Mouse (Mus musculus): ENCODE data around the gene Kcnj10.

The Kcnj10 gene

DNA sequence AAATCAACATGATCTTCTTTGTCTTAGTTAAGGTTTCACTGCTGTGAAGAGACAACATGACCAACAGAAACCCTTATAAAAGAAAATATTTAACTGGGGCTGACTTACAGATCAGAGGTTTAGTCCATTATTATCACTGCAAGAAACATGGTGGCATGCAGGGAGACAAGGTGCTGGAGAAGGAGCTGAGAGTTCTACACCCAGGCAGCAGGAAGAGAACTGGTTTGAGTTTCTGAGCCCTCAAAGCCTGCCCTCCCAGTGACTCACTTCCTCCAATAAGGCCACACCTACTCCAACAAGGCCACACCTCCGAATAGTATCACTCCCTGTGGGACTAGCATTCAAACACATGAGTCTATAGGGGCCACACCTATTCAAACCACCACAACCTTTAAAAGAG is 49.8 kb downstream of the Kcnj10 start:
- DNase-seq: no peak

DNA sequence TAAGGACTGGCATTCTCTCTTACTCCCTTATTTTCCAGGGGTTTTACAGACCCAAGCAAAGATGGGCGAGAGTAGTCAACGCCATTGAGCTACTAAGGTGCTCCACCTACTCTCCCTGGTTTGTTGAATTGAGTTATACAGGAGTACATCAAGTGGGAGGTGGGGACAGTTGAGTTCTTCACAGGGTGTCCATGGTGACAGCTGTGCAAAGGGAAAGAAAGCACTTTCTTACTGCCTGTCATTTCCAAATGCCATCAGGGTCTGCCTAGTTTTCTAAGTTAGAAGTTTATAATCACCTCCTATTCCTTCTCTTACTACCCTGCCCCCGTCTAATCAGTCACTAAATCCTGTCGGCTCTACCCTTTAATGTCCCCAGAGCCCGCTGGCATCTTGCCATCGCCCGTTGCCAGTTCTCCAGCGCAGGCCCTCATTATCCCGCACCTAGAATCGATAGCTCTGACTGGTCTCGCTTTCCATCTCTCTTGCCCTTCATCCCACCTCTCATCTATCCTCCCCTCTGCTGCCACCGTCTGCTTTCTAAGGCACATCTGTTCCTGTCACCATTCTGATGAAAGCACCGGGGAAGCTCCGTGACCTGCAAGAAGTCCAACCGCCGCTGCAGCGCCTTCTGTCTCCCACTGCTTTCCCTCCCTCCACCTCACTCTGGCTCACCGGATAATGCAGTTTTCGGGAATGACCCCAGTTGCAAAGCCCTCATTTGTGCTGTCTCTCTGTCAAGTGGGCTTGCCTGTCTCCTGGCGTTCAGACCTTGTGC is 51.0 kb downstream of the Kcnj10 start:
- no peak for DNase-seq

DNA sequence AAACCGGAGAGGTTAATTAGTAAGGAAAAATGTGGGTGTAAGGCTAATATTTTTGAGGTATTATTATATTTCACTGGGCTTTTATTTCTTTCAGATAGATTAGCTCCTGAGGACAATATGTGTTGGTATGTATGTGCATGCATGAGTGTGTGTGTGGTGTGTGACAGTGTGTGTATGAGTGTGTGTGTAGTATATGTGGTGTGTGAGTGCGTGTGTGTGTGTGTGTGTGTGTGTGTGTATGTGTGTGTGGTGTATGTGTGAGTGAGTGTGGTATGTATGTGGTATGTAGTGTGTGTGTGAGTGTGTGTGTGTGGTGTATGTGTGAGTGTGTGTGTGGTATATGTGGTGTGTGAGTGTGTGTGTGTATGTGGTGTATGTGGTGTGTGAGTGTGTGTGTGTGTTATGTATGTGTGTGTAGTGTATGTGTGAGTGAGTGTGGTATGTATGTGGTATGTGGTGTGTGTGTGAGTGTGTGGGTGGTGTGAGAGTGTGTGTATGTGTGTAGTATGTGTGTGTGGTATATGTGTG is 51.7 kb downstream of the Kcnj10 start:
- DNase-seq: no peak

DNA sequence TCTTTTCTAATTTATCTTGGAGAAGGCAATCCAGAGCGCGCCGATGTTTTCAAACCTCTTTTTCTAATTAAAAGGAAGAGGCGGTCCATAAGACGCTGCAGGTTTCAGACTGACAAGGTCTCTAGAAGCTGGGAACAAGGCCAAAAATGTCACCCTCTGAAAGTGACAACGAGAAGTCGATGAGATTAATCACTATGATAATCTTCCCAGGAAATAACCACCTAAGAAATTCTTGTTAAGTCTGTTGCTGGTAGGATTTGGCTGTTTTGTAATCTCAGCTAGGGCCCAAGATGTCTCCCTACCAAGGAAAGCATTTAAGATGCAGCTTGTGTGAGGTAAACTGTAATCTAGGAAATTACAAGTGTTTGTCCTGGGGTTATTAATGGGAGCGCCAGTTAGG is 52.7 kb downstream of the Kcnj10 start:
- DNase-seq: no peak

DNA sequence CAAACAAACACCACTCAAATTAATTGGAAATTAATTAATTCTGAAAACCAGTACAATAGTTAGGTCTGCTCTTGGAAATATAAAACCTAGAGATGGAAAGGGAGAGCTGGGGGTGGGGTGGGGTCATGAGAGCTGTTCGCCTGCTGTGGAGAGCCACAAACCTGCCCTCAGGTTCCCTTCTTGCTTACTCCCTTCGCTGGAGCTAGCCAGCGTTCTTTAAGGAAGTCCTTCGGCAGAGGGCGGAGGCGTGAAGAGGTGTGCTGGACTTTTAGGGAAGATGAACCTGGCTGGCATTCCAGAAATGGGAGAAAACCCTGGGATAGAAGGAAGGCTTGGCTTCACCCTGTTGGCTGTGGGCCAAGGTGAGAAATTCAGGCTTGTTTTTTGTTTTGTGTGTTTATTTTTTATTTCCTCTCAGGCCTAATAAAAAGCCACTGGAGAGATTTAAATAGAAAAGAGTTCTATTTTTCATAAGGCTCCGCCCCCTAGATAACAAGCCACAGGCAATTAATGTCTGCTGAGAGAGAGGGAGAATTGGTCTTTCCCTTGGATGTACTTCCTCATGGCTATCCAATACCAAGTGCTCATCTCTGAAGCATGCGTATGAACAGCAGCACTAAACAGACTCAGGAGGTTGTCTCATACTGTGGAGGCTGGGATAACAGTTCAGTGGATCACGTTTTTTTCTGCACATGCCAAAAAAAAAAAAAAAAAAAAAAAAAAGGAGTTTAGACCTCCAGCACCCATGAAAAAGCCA is 56.2 kb downstream of the Kcnj10 start:
- DNase-seq: no peak

DNA sequence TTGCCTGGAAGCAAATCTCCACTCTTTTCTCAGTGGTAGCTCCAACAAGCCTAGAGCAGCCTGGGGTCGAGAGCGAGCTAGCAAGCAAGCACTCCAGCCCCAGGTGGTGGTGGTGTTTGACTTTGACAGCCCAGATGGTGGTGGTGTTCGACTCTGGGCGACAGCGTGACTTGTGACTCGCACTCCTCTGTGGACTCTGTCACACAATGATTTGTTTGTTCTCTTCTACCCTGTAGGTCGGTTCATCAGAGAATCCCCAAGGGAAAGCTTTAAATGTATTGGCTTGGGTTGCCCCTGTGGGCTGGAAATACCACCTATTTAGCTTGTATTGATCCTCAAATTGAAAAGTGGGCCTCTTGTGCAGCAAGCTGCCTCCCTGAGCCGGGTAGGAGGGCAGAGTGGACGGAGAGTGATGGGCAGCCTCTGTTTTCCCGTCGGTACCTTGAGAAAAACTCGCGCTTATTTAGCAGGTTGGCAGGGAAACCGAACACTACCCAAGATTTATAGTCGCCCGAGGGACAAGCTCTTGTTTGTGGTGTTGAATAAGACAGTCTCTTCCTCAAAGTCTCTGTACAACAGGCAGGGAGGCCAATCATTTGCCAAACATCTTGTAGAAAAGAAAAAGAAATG is 65.2 kb downstream of the Kcnj10 start:
- DNase-seq: no peak

DNA sequence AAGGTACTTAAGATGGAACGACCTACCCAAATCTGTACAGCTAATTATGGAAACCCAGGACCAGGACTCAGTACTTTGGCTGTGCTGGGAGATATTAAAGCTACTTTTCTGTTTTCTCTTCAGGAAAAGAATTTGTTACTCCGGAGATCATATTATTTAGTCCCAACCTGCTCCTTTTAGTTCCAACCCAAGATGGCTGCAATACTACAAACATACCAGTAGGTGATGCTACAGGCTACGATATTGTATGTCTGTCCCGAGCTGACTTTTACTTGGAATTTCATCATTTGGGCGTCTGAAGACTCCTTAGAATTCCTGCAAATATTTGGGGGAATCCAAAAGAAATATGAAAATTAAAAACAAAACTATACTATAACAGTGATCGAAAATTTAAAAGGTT is 68.0 kb downstream of the Kcnj10 start:
- no peak for DNase-seq

DNA sequence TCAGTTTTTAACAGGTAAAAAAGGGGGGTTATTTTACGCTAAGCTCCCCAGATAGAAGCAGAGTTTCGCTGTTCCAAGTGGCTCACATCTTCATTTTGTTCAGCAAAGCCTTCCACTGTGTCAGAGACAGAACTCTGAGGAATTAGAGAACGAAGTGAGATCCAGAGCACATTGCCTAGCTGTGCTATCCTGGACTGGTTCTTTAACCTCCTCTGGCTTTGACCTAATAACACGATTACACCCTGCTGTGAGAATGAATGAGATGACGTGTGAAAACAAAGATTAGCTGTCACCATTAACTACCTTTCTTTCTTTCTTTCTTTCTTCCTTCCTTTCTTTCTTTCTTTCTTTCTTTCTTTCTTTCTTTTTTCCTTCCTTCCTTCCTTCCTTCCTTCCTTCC is 68.4 kb downstream of the Kcnj10 start:
- DNase-seq: no peak

DNA sequence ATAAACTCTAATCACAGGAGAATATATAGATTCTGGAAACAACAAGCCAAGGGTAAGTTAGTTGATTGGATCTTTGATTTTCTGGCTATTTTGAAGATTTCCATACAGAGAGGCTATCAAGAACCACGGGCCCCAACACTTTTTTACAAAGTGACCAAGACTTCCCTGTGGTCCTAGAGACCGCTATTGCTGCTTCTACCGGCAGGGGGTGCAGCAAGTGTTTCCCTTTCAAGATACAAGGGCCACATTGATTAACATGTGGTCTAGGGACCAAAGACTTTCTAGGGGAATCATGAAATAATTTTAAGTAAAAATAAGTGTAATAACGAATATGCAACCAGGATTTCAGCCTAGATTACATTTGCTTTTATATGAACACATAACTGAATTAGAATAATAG is 69.8 kb downstream of the Kcnj10 start:
- no peak for DNase-seq

DNA sequence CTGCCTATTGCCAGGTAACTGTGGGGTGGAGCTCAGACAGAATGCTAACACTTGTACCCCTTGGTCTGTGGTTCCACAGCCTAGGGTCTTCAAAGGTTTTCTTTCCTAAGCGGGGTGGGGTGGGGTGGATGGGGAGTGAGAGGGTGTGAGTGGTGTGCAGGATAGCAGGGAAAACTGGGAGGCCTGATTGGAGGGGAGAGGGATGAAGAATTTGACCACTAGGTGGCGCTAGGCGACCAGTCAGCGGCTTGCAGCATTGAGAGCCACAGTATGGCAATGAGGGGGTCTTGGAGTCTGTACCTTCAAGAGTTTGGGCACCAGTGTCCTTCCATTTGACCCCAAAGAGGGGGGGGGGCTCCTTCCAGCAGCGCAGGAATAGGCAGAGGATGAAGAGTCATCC is 71.2 kb downstream of the Kcnj10 start:
- peak; percentile 20 for DNase-seq

DNA sequence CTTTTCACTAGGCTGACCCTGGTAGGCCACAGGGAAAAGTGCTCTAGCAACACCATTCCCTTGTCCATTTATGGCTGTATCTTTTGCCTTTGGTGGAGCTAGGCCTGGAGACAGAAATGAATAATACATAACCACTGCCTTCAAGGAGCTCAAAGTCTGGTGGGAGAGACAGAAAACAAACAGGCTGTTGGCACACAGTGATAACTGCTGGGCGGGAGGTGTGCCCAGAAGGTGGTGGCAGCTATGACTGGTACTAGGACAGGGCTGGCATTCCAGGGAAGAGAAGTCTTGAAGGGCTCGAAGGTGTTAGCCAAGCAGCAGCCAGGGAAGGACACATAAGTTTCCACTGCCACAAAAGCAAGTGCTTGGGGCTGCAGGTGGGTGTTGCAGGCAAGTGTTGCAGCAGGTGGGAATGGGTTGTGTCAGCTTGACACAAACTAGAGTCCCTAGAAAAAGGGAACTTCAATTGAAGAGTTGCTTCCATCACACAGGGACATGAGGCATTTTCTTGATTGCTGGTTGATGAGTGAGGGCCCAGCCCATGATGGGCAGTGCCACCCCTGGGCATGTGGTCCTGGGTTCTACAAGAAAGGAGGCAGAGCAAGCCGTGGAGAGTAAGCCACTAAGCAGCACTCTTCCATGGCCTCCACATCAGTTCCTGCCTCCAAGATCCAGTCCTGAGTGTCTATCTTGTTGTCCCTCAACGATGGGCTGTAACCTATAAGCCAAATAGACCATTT is 72.7 kb downstream of the Kcnj10 start:
- DNase-seq: no peak

DNA sequence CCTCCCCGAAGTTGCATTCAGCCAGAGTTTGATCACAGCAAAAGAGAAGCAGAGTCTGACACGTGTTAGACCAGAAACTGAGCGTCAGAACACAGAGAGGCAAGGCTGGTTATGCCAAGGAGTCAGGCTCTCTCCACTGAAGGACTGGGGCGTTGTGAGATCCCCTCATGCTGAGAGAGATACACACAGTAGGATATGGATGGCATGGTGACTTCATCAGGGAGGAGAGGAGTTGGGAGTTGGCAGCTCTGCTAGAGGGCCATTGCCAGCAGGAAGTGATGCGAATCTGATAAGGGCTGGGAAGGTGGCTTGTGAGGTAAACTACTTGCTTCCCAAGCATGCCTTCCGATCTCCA is 73.2 kb downstream of the Kcnj10 start:
- no peak for DNase-seq

DNA sequence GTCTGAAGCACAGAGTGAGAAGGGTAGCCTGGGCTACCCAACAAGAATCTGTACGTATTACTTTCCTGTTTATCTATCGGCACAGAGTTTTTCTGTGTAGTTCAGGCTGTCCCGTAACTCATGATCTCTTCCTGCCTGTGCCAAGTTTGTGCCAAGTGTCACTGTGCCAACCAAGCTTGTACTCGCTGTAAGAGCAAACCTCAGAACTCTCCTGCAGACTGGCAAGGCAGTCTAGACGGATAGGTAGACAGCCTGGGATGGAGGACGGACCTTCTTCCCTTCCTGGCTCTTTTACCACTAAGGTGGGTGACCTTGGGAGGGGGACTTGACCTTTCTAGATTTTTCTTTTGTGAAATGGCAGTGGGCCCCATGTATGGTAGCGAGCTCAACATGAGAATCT is 74.1 kb downstream of the Kcnj10 start:
- DNase-seq: no peak

DNA sequence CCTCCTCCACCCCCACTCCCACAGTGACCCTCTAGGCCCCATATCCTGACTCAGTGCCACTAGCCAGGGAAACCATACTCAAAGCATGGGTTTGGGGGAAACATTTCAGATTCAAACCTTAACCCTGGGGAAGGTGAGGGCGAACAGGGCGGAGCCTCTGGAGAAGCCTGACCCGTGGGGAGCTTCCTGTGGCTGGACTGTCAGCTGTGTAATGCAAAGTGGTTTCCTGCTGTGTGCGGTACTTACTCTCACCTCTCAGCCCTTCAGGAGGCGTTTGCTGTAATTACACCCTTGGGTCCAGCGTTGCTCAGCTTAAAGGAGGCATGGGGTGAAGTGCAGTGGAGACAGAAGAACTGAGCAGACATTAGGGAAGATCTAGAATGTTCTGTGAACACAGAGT is 77.2 kb downstream of the Kcnj10 start:
- no peak for DNase-seq

DNA sequence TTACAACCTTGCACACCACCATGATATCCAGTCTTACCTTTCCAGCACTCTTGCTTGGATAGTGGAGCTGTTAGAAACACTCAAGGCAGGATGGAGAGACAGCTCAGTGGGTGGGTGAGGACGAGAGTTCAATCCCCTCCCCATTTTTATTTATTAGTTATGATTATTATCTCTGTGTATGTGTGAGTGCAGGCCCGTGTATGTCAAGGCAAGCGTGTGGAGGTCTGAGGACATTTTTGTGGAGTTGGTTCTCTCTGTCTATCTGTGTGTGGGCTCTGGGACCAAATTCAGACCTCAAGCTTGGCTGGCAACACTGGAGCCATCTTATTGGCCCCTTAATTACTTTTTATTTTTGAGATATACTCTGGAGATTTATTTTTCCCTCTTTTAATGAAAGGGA is 77.6 kb downstream of the Kcnj10 start:
- no peak for DNase-seq

DNA sequence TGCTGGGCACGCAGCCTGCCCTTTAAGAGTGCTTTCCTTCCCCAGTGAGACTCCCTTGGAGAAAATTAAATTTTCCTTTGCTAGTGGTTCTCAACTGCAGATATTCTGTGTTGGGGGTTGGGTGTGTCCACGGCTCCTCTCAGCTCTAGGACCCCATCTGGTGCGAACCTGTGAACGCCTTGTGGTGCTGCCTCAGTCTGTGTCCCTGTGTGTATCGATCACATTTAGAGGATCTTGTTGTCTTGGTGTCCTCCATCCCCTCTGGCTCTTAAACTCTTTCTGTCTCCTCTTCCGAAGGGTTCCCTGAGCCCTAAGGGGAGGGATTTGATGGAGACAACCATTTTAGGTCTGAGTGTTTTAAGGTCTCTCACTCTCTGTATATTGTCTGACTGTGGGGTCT is 79.2 kb downstream of the Kcnj10 start:
- no peak for DNase-seq

DNA sequence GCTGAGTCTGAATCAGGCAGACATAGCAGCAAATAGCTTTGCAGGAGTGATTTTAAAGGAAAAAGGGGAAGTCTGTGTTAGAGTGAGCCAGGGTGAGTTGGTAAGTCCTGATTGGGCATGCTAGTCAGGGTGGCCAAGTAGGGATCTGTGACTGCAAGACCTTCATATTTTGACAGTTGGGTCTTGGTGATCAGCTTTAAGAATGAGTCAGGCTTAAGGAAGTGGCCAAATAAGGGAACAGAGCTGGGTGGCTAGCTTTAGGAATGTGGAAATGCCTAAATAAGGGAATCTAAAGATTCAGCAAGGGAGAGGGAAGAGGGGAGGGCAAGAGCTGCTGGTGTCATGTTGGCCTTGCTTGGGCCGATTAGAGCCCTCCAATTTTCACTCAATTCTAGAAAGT is 82.4 kb downstream of the Kcnj10 start:
- no peak for DNase-seq

Measured in cerebellum, adult 11-12 months (tissue).